Mouse (Mus musculus) heart, adult 18-20 months (tissue): Measurements from ENCODE around the gene Mindy4. TPM values are rescaled to one million over a fixed set of nuclear protein-coding genes. Genes with fewer than 3 reads are reported as not detected.
A peak's percentile ranks its signal among the peaks of the same experiment; 100 is the strongest.

Experiments used
- DNase-seq, 2 experiments: peaks; one replicate each; pipeline ENCODE4 v3.0.0; 2021 to 2022; ENCODE audit warnings: mixed read lengths in 1 of 2
- total RNA-seq, 2 experiments: library from RNA; stranded (reverse); gene quantifications; 2 replicates each; pipeline ENCODE4 v1.2.3; 2021

The Mindy4 gene
- total RNA-seq, 2 experiments from 2014 or later: 3.7 to 6.7 TPM

DNA sequence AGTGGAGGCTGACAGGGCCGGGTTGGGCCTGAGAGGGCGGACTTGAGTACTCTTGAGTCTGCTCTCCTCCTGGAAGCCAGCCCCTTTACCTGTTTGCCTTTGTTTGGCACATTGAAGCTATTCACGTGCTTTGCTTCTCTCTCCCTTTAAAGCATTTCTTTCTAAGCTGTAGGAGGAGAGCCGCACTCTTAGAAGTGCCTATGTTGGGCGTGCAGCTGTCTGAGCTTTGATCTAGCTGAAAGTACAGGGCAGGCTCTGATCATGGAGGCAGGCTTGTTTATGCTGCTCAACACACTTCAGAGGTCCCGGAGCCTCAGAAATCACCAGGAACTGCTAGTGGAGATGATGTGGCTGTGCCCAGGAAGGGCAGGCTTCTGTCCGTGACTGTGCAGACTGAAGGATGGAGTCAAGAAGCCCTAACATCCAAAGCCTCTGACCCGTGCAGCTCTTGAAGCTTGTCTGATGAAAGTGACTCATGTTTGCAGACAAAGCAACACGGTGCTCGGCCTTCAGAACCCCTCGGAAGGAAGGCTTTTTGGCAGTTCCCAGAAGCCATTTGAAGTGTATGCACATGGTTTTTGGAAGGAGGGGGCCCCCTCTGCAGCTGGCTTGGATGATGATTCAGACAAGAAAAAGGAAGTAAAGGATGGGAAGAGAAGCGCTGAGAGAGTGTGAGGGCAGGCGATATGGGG, 53.5 kb downstream of the Mindy4 start:
- no peak for DNase-seq

DNA sequence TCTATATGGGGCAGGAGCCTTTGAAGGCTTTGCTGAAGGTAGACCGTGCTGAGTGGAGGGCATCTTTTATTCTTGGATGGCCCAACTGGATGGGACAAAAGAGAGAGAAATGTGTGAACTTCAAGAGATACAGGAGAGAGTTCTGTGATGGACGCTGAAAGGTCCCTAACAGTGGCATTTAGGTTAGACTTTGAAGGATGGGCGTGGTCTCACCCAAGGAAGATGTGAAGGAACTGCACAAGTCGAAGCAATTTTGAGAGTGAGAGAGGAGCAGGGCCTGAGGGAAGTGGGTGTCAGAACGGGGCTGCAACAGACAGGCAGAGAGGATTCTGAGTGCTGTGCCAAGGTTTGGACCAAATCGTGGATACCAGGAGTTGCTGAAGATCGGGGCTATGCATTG, 54.1 kb downstream of the Mindy4 start:
- DNase-seq: no peak

GRCm38 (mm10) chr6:55258428-55259325, 55.5 kb downstream of the Mindy4 start:
- DNase-seq: no peak

DNA sequence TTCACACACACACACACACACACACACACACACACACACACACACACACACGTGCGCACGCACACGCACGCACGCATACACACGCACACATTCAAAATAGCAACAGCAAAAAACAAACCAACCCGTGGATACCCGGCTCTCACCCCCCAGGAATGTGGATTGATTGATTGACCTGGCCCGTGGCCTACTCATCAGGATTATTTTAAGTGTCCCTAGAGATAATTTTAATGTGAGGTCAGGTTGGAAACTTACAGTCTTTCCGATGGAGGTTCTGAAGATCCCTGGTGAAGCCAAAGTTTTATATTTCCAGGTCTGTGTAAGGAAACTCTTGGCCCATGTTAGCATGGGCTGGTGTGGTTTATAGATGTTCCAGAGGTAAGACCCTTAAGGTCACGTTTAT, 59.0 kb downstream of the Mindy4 start:
- DNase-seq: no peak

- no peak for DNase-seq
Observed at GRCm38 (mm10) chr6:55263490-55264046, 60.4 kb downstream of the Mindy4 start.

DNA sequence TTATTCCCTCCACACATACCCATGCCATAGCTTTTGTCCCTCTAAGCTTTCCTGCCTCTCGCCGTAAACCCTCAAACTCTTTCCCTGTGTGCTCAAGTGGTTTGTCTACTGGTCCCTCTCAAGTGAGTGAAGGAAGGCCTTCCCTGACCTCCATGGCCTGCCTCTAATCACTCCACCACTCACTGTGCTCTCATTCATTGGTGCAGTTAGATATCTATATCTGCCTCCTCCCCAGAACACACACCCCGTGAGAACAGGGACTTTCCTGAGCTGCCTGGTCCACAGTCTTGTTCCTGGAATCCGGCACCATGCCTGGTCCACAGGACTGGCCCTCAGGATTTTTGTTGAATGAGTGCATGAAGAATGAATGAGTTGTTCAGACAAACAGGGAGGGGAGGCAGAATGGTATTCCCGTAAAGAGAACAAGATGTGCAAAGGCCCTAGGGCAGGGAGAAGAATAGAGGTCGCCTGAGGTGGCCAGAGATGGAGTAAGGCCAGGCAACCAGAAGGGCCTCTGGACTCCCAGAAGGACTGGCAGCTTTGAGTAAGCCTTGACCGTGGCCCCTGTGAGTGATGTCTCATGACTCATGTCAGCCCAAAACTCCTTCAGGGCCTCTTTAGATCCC, 61.7 kb downstream of the Mindy4 start:
- DNase-seq: no peak

DNA sequence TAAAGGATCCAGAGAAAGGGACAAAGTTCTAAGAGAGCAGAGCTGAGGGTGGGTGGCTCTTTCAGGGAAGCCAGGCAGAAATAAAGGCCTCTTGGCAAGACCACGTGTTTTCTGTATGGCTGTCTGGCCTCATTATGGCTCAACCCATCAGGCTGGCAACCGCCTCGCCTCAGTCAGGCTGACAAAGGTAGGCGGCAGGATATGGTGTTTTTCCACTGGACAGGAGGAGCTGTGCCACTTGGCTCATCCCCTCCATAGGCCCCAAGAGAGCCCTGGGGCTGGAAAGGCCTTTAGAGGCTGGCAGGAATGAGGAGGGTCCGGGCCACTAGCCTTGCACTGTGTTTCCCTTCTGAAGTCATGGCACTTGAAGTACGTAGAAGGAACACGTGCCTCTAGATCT, 69.8 kb downstream of the Mindy4 start:
- no peak for DNase-seq

DNA sequence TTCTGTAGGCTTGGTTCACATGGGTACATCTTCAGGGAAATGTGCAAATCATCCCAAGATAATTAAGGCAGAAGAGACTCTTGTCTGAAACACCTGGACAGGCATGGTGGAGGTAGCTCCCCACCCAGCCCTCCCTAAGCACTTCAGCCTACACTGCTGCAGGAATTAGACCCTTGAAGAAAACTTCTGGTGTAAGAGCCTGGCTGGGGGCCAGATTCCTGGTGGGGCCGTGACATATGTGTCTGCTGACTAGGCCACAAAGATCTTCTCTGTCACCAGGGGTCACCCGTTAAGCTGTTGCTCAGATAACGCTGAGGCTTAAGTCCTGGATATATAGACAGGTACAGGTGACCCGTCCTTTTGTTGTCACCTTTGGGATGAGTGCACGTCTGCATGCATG, 70.3 kb downstream of the Mindy4 start:
- no peak for DNase-seq

DNA sequence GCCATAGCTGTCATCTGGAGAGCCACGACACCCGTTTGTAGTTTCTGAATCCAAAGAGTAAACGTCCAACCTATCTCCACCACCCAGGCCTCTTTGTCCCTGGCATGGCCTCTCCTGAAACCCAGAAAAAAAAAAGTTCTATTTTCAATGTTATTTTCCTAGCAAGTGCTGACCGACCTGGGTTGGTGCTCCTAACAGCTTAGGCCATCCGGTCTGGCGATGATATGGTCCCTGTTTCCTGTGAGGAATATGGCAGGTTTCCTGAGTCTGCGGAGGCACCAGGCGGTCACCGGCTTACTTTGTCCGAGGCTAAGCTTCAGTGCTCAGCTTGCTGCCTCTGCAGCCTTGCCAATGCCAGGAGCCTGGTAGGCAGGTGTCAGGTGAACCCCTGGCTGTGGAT, 71.8 kb downstream of the Mindy4 start:
- peak in 1 of 2 experiments; percentile 49 for DNase-seq

DNA sequence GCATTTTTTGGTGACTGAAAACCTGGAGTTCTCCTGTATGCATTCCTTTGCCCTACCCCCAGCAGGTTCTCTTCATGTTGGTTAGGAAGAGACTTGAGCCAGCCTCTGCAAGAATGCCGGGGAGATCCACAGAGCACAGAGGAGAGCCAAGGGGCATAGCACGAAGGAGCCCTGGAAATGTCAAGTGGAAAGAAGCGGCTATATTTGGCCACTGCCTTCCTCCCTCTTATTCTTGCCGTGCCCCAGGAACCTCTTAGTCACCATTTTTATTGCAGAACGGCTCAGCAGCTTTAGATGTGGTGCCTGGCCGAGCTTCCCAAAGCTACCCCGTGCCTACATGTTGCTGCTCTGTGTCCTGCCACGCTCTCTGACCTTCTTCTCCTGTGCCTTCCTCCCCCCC, 72.6 kb downstream of the Mindy4 start:
- DNase-seq: no peak

GRCm38 (mm10) chr6:55276692-55277282, 73.6 kb downstream of the Mindy4 start:
- DNase-seq: no peak

DNA sequence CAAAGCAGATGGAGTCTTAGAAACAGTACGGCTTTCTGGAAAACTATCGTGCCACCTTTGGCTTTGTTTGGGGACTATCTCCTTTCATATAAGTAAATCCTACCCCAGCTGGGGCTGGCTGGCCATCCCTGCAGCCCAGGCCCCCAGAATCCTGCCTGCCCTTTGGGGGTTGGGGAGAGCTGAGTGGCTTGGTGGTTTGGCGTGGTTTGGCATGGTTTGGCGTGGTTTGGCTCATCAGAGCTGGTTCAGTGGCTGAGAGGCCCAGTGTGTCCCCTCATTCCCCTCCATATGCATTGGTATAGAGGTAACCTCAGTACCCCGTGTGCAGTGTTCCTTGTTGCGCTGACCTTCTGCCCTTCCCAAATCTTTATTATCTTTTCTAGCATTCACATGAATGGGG, 74.9 kb downstream of the Mindy4 start:
- DNase-seq: no peak

DNA sequence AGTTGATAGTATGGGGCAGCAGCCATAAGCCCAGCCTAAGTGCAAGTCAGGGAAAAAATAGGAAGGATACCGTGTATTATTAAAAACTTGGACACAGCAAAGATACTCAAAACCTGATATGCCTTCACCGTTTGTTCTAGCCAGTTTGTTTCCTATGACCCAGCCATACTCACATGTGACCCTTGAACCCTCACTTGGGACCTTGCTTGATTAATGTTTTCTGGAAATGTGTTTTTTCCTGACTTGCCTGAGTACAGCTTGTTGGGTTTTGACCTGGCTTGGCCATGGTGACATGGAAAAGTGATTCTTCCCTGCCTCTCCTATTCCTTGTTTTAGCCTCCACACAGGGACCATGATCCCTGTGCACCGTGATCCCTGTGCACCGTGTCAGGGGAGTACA, 75.3 kb downstream of the Mindy4 start:
- no peak for DNase-seq

- no peak for DNase-seq
Observed at GRCm38 (mm10) chr6:55280979-55281378, 77.8 kb downstream of the Mindy4 start.

DNA sequence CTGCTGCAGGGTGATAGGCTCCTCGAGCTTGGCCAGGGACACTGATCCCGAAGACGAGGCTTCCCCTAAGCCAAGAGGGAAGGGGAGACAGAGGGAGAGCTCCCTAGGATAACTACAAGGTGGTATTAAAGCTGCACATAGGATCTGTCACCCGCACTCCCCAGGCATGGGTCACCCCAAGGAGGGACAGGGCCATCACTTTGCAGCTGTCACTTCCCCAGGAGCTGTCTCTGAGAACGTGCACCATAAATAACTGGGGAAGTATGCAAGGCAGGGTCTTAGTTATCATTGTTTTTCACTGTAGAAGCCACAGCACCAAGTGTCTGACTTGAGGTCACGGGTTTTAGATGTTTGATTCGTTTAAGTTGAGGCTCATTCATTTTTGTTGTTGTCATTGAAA, 78.5 kb downstream of the Mindy4 start:
- DNase-seq: no peak

- no peak for DNase-seq
Observed at GRCm38 (mm10) chr6:55282348-55282747, 79.2 kb downstream of the Mindy4 start.

DNA sequence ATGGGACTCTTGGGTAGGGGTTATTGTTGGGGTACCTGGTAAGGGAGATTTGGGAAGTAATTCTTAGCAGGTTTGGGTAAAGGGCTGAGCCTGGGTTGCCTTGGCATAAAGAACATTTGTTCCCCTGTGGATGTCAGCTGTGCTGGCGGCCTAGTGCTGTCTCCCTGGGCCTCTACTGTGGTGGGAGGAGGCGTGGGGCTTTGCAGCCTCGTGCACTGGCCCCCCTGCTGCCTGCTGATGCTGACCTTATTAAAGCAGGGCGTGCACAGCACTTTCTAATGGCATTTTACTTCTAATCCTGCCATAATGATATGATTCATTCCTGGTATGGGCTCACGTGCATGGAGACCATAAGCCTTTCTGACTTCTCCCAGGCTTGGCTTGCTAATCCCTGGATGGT, 82.0 kb downstream of the Mindy4 start:
- DNase-seq: no peak

- DNase-seq: no peak
Observed at GRCm38 (mm10) chr6:55288007-55288602, 84.9 kb downstream of the Mindy4 start.

DNA sequence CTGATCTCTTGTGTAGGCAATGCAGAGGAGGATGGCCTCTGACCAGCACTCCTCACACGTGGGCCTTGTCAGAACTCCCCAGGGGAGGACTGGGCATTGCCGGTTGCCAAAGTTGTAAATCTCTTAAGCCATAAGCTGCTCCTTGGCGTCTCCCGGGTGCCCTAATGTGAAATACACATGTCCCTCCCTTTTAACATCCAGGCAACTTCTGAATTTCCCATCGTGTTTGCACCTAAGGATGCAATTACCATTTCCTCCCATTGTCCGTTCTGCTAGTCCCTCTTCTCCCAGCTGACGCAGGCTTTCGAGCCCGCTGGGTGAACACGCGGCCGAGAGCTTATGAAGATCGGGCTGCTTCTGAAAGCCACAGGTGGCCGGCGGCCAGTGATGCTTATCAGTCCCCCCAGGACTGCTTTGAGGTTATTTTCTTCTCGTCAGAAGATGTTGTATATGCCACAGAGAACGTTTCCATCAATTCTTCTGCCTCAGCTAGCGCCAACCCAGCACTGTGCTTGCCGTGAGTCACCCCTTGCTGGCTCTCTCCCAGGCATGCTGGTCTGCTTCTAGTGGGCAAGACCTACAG, 91.5 kb downstream of the Mindy4 start:
- DNase-seq: peak; percentile 55 to 87

DNA sequence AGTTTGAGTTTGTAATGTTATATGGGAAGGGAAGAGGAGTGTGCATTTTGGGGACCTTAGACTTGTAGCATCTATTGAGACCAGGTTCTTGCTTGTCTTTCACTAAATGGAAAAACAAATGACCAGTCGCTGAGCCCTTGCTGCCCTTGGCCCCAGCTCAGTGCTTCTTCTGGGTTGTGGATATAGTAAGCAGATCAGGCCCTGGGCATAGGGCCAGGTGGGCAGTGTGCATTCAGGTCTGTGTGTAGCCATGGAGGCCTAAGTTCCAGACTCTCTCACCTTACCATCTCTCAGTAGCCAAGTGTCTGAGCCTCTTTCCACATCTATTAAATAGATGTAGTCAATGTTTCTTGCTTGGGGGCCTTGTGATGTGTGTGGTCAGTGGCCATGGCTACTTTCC, 92.1 kb downstream of the Mindy4 start:
- DNase-seq: no peak

GRCm38 (mm10) chr6:55299482-55299881, 96.3 kb downstream of the Mindy4 start:
- DNase-seq: no peak

DNA sequence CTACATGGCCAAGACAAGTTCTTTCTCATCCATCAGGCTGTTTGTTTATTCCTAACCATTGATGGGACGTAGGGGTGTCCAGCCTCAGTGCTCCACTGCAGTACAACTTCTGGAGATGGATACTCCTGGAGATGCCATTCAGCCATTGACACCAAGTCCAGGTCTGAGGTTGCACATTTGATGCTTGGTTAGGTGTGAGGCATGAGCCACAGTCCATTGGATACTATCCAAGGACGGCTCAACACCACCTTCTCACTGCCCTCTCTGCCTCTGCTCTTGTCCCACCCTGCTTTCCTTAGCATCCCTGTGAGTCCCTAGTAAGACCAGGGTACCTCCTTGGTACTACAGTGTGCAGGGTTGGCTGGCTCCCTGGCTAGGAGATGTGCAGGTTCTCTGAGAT, 96.7 kb downstream of the Mindy4 start:
- DNase-seq: no peak
